Mouse (Mus musculus): ENCODE measurements around the gene Casd1.
"Not testable (repeated sequence)": the region's sequence is repeated elsewhere in the genome, so short reads cannot be mapped to it uniquely, and the experiment has no call there.

Gene Casd1

DNA sequence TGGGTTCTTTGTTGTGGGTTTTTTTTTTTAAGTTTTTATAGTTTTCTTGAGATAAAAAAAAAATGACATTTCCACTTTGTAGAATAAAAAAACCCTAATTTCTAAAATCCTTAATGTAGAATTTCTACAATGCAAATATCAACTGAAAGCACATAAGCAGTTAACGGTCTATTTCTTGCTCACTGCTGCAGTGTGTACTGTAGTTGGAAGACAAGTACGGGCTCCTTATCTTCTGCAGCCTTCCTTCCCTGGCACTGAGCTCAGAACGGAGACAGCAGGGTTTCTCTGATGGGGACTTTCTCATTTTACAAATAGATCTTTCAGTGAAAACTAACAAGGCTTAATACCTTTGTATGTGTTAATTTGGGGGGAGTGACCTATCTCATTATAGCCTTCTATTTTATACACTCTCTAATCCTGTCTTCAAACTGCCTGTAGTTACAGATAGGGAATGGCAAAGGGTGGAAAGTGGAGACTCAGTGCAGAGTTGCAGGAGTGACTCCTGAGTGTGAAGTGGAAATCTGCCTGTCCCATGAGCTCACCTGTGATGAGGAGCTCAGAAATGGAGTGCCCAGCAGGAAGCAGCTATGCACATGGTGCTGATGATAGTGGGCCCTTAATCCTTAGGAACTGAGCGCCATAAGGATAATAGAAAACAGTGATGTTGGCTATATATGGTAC is 9.7 kb downstream of the Casd1 start:
- in situ Hi-C loops (cut with MboI; ENCODE audit: low sequenced_read_pairs) = no loop called here

DNA sequence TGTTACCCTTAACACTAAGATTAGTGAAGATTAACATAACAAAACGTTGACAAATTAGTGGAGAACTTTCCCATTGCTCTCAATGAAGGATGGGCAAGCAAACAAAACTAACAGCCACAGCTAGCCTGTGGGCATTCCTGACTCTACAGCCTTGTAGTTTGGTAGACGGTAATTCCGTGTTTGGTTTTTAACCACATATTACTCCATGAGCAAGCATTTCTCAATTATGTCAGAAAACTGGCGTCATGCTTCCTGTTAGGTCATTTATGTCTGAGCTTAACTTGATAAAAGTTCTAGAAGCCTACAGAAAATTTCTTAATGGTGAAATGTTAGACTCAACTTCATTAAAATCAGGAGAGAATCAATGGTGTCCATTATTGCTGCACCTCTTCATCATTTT is 11.2 kb downstream of the Casd1 start:
- in situ Hi-C loops (cut with MboI; ENCODE audit: low sequenced_read_pairs) = no loop called here

DNA sequence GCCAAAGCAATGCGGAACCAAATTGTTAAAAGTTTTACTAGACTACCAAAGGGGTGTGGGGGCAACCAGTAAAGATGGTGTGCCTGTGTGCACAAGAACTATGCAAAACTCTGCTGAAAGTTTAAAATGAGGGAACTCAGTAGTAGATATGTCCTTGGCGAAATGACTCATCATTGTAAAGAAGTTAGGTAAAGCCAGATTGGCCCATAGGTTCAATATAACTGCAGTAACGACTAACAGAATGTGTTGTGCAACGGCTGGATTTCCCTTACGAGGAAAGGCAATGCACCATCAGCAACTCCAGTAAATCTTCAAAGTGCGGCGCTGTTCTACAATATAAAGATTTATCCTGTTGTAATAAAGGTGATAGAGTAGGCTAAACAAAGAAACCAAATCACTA is 11.8 kb downstream of the Casd1 start:
- in situ Hi-C loops (cut with MboI; ENCODE audit: low sequenced_read_pairs) = no loop called here

DNA sequence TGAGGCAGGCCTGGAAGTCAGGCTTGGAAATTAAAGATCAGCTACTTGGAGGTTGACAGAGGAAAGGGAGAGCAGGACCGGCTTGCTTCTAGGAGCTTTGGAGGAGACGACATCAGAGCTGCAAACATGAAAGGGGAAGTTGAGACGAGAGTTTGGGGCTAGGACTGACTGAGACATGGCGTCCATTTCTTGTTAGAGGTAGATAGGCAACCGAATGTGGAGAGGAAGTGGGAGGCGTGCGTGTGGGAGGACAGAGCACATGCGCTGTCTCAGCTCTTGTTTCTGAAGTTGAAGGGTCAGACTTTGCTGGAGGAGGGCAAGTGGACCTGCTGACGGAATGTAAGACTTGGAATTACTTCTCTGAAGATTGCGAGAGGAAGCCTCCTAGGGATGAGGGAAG is 17.3 kb downstream of the Casd1 start:
- in situ Hi-C loops (cut with MboI; ENCODE audit: low sequenced_read_pairs) = no loop called here

DNA sequence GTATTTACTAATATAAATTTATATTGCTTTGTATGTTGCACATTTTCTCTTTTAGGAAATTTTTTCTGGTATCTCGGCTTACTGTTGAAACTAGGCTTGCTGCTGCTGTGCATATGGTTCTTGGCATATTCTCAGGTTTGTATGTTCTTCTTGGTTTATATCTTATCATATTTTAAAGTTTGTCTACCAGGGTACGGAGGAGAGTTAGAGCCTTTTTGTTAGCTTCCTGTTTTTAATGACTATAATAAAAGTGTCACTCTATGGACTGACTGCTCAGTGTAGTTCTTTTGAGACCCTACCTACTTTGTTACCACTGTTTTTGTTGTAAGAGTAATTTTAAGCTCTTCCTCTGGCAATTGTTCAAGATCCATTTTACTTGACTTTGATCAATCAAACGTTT is 30.8 kb downstream of the Casd1 start:
- in situ Hi-C loops (cut with MboI; ENCODE audit: low sequenced_read_pairs) = no loop called here

DNA sequence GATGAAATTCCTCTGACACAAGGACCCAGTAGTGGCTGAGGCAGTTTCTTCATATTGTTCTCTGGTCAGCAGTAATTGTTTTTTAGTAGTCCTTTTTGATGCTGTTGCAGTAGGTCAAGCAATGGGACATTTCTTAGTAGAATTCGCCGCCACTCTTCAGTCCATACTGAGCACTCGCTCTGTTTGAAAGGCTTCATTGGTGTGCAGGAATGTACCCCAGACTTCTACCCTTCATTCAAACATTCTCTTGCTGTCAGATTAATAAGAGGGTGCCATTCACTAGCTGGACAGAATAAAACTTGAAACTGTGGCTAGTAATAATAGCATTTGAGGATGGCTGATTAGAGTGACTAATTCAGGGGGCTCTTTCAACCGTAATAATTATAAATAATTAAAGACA is 32.5 kb downstream of the Casd1 start:
- in situ Hi-C loops (cut with MboI; ENCODE audit: low sequenced_read_pairs) = no loop called here

DNA sequence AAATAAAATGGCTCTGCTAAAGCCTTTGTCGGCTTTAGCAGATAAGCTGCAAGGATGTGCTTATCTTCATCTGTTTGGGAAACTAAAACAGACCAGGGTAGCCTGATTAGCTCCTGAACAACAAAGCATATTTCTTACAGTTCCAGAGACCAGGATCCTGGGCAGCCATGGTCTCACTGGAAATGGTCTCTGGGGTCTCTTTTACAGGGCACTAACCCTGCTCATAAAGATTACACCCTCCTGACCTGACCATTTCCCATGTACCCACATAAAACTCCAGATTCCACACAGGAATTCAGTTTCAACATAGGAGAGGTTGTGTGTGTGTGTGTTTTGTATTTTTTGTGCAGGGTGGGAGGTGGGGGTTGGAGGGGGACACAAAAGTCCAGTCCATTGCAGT is 34.2 kb downstream of the Casd1 start:
- in situ Hi-C loops (cut with MboI; ENCODE audit: low sequenced_read_pairs) = no loop called here

DNA sequence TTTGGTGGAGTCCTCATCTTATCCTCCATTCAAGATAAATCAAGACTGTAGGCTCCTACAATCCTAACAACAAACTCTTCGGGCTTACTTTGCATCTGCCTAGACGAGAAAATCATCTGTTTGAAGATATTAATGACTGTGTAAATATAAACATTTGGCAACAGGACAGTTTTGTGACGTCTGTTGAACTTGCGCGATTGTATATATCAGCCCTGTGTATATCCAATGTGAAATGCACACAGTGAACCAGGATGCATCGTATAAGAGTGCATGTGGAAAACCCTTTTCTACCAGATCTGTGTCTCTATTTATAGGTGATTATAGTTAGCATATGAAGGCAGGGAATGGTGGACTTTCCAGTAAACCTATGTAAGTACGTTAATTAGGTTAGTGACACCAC is 41.4 kb downstream of the Casd1 start:
- in situ Hi-C loops (cut with MboI; ENCODE audit: low sequenced_read_pairs) = no loop called here

DNA sequence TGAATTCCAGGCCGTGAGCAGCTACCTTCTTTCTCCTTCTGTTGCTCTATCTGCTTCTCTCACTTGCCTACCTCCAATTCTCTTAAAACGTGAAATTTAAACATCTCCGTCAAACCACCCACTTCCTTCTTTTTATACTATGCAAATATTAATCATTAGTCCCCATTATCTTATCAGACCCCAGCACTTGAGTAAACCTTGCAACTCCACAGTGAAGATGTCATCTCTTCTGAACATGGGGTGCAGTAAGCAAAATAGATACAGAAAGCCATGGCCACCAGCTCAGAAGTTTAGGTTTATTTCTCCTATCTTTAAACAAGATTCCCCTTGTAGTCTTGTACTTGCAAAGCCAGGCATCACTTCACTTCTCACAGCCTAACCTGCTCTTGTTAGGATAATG is 46.7 kb downstream of the Casd1 start:
- in situ Hi-C loops (cut with MboI; ENCODE audit: low sequenced_read_pairs) = no loop called here

DNA sequence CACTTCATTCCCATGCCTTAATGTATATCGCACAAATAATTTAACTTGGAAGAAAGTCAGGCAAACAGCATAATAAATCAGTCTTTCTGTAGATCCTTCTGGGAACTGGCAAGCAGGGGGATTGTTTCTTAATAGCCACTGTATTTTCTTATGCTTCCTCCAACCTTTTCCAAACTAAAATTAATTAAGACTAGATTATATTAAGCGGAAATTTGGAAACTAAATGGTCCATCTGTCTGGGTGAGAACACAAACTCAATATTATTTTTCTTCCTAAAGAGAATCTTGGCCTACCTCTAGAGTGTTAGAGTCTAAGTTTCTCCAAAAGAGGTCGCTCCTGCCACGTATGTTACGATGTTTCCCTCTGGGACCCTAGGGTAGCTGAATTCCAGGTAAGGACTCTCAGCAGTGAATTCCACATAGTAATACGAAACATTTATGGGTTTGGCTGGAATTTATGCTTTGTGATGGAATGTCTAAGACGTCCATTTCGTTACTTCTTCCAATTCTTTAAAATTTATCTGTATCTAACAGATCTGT is 52.0 kb downstream of the Casd1 start:
- in situ Hi-C loops (cut with MboI; ENCODE audit: low sequenced_read_pairs) = no loop called here

DNA sequence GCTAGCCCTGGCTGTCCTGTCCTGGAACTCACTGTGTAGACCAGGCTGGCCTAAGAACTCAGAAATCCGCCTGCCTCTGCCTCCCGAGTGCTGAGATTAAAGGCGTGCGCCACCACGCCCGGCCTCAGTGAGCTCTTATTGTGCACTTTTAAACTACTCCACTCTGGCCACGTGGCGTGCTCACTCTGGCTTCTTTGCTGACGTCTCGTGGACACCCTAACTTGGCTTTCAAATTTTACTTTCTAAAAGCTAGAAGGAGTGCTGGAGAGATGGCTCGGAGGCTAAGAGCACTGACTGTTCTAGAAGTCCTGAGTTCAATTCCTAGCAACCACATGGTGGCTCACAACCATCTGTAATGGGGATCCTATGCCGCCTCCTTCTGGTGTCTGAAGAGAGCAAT is 53.1 kb downstream of the Casd1 start:
- in situ Hi-C loops (cut with MboI; ENCODE audit: low sequenced_read_pairs) = not testable (repeated sequence)

DNA sequence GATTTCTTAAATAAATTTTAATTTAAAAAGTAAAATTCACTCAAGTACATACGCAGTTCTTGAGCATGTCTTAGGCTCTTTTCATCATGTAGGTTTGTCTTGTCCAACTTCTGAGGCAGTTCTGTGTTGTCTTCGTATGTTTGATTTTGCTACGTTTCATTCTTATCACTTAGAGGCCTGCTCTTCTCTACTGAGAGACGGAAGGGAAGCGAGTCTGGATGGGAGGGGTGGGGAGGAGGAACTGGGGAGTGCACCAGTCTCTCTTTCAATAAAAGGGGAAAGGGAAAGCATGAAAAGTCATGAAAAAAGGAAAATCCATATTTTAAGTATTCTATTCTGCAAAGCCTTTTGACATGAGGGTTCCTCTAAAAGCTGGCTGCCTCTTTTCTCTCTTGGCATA is 54.8 kb downstream of the Casd1 start:
- in situ Hi-C loops (cut with MboI; ENCODE audit: low sequenced_read_pairs) = no loop called here

DNA sequence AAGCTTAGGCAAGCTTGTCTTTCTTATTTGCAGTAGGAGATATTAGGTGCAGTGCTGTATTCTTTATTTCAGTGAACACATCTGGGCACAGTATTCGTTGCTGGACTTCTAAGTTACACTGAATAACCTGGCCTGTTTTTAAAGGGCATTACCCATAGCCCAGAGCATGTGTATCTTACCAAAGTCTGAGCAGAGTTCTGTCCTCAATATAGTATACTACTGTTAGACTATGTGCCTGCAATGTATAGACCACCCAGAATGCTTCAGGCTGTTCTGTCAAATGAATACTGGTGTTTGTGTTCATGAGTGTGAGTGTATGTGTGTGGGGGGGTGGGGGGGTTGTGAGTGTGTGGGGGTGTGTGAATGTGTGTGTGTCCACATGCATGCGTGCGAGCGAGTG is 55.3 kb downstream of the Casd1 start:
- in situ Hi-C loops (cut with MboI; ENCODE audit: low sequenced_read_pairs) = no loop called here

DNA sequence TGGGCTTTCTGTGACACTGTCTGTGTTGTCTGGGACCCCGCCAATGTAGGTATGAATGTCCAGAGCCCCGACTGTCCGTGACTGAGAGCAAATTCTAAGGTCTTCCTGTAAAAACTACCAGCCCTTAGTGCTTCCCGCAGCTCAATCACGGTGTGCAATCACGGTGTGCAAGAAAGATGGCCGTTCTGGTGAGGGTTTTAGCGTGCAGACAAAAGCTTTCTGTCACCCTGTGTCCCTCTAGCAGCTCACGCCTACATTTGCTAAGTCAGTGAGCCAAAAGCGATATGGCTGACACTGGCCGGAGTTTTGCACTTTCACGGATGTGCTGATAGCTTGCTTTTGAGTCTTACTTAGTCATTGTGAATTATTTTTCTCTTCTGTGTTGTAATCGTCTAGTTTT is 58.2 kb downstream of the Casd1 start:
- in situ Hi-C loops (cut with MboI; ENCODE audit: low sequenced_read_pairs) = no loop called here

DNA sequence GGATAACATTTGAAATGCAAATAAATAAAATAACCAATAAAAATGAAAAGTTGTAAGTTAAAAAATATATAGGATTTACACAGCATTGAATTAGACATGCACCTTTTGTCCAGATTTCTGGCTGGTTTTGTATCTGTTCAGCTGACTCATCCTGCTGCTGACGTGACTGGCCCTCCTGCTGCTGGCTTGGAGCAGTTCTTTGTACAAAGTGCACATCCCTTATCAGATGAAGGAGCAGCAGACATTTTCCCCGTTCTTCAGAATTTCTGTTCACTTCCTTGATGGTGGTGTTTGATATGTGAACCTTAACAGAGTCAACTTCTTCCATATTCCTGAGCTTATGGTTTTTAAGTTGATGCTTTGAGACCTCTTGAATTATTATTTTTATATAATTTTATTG is 62.9 kb downstream of the Casd1 start:
- in situ Hi-C loops (cut with MboI; ENCODE audit: low sequenced_read_pairs) = no loop called here

DNA sequence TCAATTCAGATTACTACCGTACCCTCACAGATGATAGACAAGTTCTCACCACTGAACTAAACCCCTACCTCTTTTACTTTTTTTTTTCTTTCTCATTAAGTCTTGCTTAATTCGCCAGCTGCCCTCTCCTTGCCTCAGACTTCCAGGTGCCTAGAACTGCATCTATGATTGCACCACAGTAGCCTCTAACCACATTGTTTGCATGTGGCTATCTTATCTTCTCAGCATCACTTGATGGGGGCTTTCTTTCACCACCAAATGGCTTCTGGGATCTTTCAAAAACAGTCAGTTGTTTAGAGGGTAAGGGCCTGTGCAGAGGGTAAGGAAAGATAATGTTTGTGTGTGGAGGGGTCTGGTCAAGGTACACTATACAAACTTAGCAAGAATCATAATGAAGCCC is 63.7 kb downstream of the Casd1 start:
- in situ Hi-C loops (cut with MboI; ENCODE audit: low sequenced_read_pairs) = no loop called here

DNA sequence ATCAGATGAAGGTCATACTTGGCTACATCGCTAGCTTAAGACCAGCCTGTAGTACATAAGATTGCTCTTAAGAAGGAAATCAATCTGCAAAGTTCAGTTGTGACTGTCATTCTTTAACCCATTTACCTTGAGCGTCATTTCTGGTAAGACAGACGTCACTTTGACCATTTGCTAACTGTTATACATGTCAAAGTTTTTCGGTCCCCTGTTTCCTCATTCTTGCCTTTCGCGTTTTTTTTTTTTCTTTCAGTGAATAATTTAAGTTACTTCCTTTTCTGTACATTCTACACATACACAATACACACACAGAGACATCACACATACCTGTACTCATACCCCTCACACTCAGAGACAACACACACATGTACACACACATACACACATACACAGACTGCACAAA is 64.5 kb downstream of the Casd1 start:
- in situ Hi-C loops (cut with MboI; ENCODE audit: low sequenced_read_pairs) = no loop called here

DNA sequence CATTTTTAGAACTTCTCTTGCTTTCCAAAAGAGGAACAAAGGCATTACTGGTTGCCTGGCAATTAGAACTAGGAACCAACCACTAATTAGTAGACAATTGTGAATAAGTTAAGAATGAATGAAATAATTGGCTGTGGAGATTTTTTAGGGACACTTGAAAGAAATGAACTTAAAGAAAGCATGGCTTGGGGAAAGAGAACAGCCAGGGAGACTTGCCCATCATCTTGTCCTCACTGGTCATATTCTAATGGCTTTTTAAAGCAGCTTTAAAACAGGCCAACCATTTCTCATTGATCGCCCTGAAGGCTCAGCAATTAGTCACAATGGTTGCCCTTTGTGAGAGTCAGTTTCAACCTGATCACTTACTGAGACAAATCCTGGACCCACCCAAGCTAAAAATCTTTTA is 76.7 kb downstream of the Casd1 start:
- in situ Hi-C loops (cut with MboI; ENCODE audit: low sequenced_read_pairs) = no loop called here

DNA sequence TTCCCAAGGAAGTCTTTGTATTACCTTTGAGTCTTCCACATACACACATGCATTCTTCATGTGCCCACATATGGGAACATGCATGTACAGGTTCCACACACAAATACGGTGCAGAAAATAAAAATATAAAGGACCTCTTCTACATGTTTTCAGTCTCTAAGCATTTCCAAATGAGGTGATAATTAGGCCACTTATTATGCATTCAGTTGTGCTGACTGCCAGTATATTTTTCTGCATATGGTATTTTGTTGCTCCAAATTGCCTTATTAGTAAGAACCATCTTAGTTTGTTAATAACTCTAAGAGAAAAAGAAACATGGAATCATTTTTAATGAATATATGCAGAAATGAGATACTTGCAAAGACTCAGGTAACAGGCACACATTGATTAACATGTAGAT is 79.3 kb downstream of the Casd1 start:
- in situ Hi-C loops (cut with MboI; ENCODE audit: low sequenced_read_pairs) = no loop called here

DNA sequence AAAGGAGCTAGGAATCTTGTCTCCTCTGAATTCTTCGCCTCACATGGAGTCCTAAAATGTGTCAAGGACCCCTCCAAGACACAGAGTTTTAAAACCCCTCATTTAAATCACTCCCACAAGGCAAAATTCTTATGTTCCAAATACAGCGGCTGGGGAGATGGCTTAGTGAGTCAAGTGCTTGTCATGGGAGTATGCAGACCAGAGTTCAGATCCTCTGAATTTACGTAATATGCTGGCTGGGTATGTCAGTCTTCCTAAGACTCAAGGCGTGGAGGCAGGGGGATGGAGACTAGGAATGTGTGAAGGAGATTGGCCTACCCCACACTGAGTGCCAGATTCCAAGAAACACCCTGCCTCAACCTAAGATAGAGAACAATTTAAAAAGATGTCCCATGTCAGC is 79.9 kb downstream of the Casd1 start:
- in situ Hi-C loops (cut with MboI; ENCODE audit: low sequenced_read_pairs) = no loop called here

DNA sequence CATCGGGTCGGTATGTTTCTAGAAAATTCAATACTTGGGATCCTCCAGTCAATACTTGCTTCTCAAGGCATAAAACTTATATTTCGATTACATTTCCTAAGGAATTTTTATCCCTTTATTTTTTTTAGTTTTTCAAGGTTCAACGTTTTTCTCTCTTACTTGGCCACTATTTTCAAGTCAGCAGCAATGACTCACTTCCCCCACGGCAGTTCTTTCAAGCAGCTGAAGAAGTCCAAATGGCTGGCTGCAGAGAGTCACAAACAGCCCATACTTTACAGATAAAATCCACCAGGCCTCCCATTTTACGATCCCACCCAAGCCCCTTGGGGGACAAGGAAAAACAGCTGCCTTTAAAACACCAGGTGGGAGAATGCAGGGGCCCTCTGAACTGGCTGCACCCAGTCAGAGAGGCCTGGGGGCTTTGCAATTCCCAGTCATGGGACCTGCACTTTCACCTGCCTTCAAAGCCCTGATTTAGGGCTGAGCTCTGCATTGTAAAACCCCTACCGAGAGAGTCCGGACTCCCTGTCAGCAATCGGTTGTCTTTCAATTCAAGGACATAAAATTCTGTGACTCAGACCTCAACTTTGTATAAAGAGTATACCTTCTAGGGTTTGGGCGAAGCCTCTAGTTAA is 84.2 kb downstream of the Casd1 start:
- in situ Hi-C loops (cut with MboI; ENCODE audit: low sequenced_read_pairs) = no loop called here

DNA sequence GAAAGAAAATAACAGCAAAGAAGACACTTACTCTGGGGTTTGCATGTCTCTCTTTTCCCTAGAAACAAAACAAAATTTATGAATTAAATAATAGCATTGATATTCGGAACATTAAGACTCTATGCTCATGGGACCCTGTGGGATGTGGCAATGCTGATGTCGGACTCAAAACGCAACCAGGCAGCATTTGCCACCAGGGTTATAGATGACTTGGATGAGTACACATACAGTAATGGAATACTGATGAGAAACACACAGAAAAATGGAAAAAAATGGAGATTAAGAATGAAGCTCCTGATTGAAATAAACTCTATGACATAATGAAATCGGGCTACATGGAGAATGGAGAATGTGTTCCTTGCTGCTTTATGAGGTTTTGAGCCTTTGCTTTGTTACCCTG is 89.8 kb downstream of the Casd1 start:
- in situ Hi-C loops (cut with MboI; ENCODE audit: low sequenced_read_pairs) = no loop called here

All from CH12F3 (cell line).